Mouse (Mus musculus): ENCODE data around the gene Plbd2. TPM values are rescaled to one million over a fixed set of nuclear protein-coding genes. Genes with fewer than 3 reads are reported as not detected.
"Not testable (repeated sequence)": the region's sequence is repeated elsewhere in the genome, so short reads cannot be mapped to it uniquely, and the experiment has no call there.

Gene Plbd2
- polyA plus RNA-seq, 1 experiment from 2014 or later = 39.0 TPM

DNA sequence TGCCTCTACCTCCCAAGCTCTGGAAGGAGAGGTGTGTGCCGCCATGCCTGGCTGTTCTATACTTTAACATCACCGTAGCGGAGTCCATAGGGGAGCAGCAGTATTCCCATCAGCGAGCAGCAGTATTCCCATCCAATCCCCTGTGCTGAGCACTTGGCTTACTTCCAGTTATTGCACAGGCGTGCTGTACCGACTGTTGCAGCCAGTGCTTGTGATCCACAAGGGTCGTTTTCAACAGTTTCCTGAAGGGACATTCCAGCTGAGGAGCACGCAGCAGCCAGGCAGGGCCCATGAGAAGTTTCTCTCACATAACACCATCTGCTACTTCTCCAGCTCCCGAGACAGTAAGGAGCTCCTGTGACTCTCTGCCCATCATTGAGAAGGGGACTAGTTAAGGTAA is 3.1 kb upstream of the Plbd2 start:
- ATAC-seq (ENCODE audit: low FRiP score, low read depth) = no peak
- Histone ChIP-seq H3K9ac (no peak overlapping the region), H3K4me1 (replicated peaks) (peaks cover 35% of the 10 kb centered on the region), H3K27me3 (no peaks in the 10 kb centered on the region; the same call in 1 of the 2 replicates), H3K27ac (replicated peaks) (no peak overlapping the region), H3K4me3 (no peak overlapping the region), H3K4me2 (no peak overlapping the region), H3K9me3 (no peaks in the 10 kb centered on the region), H3K36me3 (no peaks in the 10 kb centered on the region)
- WGBS = 44% methylated on average over 9 of the region's 9 CpGs

- Histone ChIP-seq H3K27me3 (no peaks in the 10 kb centered on the region), H3K36me3 (no peaks in the 10 kb centered on the region), H3K4me2 (no peak overlapping the region), H3K9me3 (no peaks in the 10 kb centered on the region), H3K4me1 (replicated peaks) (peaks cover 29% of the 10 kb centered on the region), H3K4me3 (no peak overlapping the region), H3K27ac (replicated peaks) (no peak overlapping the region), H3K9ac (no peak overlapping the region)
- 77% methylated on average over 9 of the region's 9 CpGs for WGBS
- no peak for ATAC-seq (ENCODE audit: low FRiP score, low read depth)
Observed at GRCm38 (mm10) chr5:120505781-120506180, 2.4 kb upstream of the Plbd2 start.

GRCm38 (mm10) chr5:120505368-120505767 is 1.9 kb upstream of the Plbd2 start:
- Histone ChIP-seq H3K27me3 (no peaks in the 10 kb centered on the region), H3K4me1 (replicated peaks) (peaks cover 25% of the 10 kb centered on the region), H3K9me3 (no peaks in the 10 kb centered on the region), H3K4me2 (no peak overlapping the region), H3K4me3 (no peak overlapping the region), H3K9ac (no peak overlapping the region), H3K36me3 (no peaks in the 10 kb centered on the region), H3K27ac (replicated peaks) (no peak overlapping the region)
- ATAC-seq (ENCODE audit: low FRiP score, low read depth) = 0 out of 2 replicates have a peak, but pooled peaks have one; percentile 13
- WGBS = 21% methylated on average over 16 of the region's 16 CpGs

DNA sequence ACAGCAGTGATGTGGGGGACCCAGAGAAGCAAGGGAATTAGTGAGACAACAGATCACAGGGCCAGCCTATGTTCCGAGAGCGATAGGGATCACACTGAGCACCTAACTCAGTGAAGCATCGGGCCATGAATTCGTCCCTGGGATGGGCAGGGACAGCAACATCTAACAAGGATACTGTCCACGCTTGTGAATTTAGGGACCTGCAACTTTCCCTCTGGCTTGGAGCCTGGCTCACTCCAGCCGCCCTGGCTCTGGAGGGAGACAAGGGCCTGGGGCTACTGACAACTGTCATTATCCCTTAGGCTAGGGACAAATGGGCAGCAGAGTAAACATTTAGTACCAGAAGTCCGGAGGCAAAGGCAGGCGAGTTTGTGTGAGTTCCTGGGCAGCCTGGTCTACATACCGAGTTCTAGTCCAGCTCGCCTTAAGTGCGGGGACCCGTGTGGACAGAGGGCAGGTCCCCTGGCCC is 716 bp downstream of the Plbd2 start:
- Histone ChIP-seq H3K27ac (replicated peaks) (0 out of 2 replicates have a peak overlapping the region, but pooled peaks have one; percentile 51), H3K4me2 (peak overlapping the region; percentile 95), H3K4me1 (replicated peaks) (peaks cover 23% of the 10 kb centered on the region), H3K9me3 (no peaks in the 10 kb centered on the region), H3K36me3 (no peaks in the 10 kb centered on the region), H3K4me3 (peak overlapping the region; percentile 94), H3K9ac (peak overlapping the region; percentile 94), H3K27me3 (no peaks in the 10 kb centered on the region)
- 10% methylated on average over 12 of the region's 12 CpGs for whole genome bisulfite sequencing
- no peak for ATAC-seq (ENCODE audit: low FRiP score, low read depth)

- H3K27me3 ChIP-seq = no peaks in the 10 kb centered on the region
- H3K27ac ChIP-seq (replicated peaks) = no peak overlapping the region
- no peaks in the 10 kb centered on the region for H3K36me3 ChIP-seq
- peaks cover 23% of the 10 kb centered on the region for H3K4me1 ChIP-seq (replicated peaks)
- 0 out of 2 replicates have a peak overlapping the region, but pooled peaks have one; percentile 94 for H3K9ac ChIP-seq
- 67% methylated on average over 9 of the region's 9 CpGs for WGBS
- peak overlapping the region; percentile 95 for H3K4me2 ChIP-seq
- no peak for ATAC-seq (ENCODE audit: low FRiP score, low read depth)
- H3K4me3 ChIP-seq = peak overlapping the region; percentile 94
- no peaks in the 10 kb centered on the region for H3K9me3 ChIP-seq
Observed at GRCm38 (mm10) chr5:120502147-120502621, 1.2 kb downstream of the Plbd2 start.

- H3K9ac ChIP-seq; H3K4me2 ChIP-seq; H3K9me3 ChIP-seq; H3K27me3 ChIP-seq; H3K4me3 ChIP-seq; H3K27ac ChIP-seq (replicated peaks); ATAC-seq (ENCODE audit: low FRiP score, low read depth); H3K36me3 ChIP-seq: not testable (repeated sequence)
- H3K4me1 ChIP-seq (replicated peaks) = peaks cover 17% of the 10 kb centered on the region
- WGBS = 89% methylated on average over 9 of the region's 9 CpGs
Observed at GRCm38 (mm10) chr5:120500609-120501008, 2.8 kb downstream of the Plbd2 start.

GRCm38 (mm10) chr5:120499202-120499601 is 4.2 kb downstream of the Plbd2 start:
- no peak overlapping the region for H3K9ac ChIP-seq
- H3K4me2 ChIP-seq = no peak overlapping the region
- no peaks in the 10 kb centered on the region for H3K27me3 ChIP-seq
- H3K4me1 ChIP-seq (replicated peaks) = peaks cover 17% of the 10 kb centered on the region
- 84% methylated on average over 4 of the region's 4 CpGs for WGBS
- no peaks in the 10 kb centered on the region for H3K36me3 ChIP-seq
- no peak for ATAC-seq (ENCODE audit: low FRiP score, low read depth)
- H3K9me3 ChIP-seq = no peaks in the 10 kb centered on the region
- H3K27ac ChIP-seq (replicated peaks) = no peak overlapping the region
- H3K4me3 ChIP-seq = no peak overlapping the region

GRCm38 (mm10) chr5:120497071-120497470 is 6.4 kb downstream of the Plbd2 start:
- H3K36me3 ChIP-seq = no peaks in the 10 kb centered on the region
- H3K27me3 ChIP-seq = no peaks in the 10 kb centered on the region

GRCm38 (mm10) chr5:120495703-120496226 is 7.7 kb downstream of the Plbd2 start:
- H3K9ac ChIP-seq = no peak overlapping the region
- ATAC-seq (ENCODE audit: low FRiP score, low read depth) = no peak
- H3K4me1 ChIP-seq (replicated peaks) = peaks cover 3% of the 10 kb centered on the region; the same call in 1 of the 2 replicates
- no peak overlapping the region for H3K4me3 ChIP-seq
- 87% methylated on average over 13 of the region's 13 CpGs for WGBS
- no peaks in the 10 kb centered on the region for H3K36me3 ChIP-seq
- H3K9me3 ChIP-seq = no peaks in the 10 kb centered on the region
- no peak overlapping the region for H3K27ac ChIP-seq (replicated peaks)
- H3K4me2 ChIP-seq = no peak overlapping the region
- H3K27me3 ChIP-seq = no peaks in the 10 kb centered on the region

More at GRCm38 (mm10) chr5:120497071-120497470, 6.4 kb downstream of the Plbd2 start:
- Histone ChIP-seq H3K27ac (replicated peaks) (no peak overlapping the region), H3K4me1 (replicated peaks) (peaks cover 7% of the 10 kb centered on the region), H3K4me3 (no peak overlapping the region), H3K9me3 (no peaks in the 10 kb centered on the region), H3K4me2 (no peak overlapping the region), H3K9ac (no peak overlapping the region)
- ATAC-seq (ENCODE audit: low FRiP score, low read depth) = no peak
- 97% methylated on average over 3 of the region's 3 CpGs for WGBS

GRCm38 (mm10) chr5:120495064-120495702 is 8.2 kb downstream of the Plbd2 start:
- no peak overlapping the region for H3K4me3 ChIP-seq
- no peaks in the 10 kb centered on the region for H3K9me3 ChIP-seq
- H3K27me3 ChIP-seq = no peaks in the 10 kb centered on the region
- 79% methylated on average over 10 of the region's 10 CpGs for WGBS
- H3K36me3 ChIP-seq = no peaks in the 10 kb centered on the region
- H3K4me2 ChIP-seq = no peak overlapping the region
- peaks cover 3% of the 10 kb centered on the region; the same call in 1 of the 2 replicates for H3K4me1 ChIP-seq (replicated peaks)
- H3K9ac ChIP-seq = no peak overlapping the region
- ATAC-seq (ENCODE audit: low FRiP score, low read depth) = no peak
- no peak overlapping the region for H3K27ac ChIP-seq (replicated peaks)

DNA sequence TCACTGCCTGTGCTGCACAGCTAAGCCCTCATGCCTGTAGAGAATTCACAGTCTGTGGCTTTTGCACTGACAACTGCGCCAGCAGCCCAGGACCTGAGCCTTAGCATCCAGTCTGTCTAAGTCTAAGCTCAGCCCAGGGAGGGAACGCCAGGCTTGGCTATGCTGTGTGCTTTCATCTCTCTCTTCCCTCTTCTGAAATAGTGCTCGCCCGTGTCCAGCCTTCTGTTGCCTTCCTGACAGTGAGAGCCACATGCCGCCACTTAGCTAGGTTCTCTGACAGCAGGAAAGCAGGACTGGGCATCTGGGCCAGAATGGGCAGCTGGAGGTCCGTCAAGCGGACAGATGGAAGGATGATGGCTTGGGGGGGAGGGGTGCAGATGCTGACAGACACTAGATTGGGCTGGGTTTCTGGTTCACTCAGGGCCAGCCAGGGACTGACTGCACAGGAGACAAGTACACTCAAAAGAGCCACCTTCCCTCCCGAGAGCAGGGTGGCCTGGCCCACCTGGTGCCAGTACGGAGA is 9.5 kb downstream of the Plbd2 start:
- peaks cover 3% of the 10 kb centered on the region; the same call in 1 of the 2 replicates for H3K4me1 ChIP-seq (replicated peaks)
- no peaks in the 10 kb centered on the region for H3K9me3 ChIP-seq
- no peak overlapping the region for H3K4me2 ChIP-seq
- H3K9ac ChIP-seq = no peak overlapping the region
- 65% methylated on average over 9 of the region's 9 CpGs for WGBS
- 0 out of 2 replicates have a peak, but pooled peaks have one; percentile 16 for ATAC-seq (ENCODE audit: low FRiP score, low read depth)
- no peak overlapping the region for H3K4me3 ChIP-seq
- H3K36me3 ChIP-seq = no peaks in the 10 kb centered on the region
- H3K27ac ChIP-seq (replicated peaks) = no peak overlapping the region
- H3K27me3 ChIP-seq = no peaks in the 10 kb centered on the region

GRCm38 (mm10) chr5:120493440-120493839 is 10.0 kb downstream of the Plbd2 start:
- no peaks in the 10 kb centered on the region for H3K9me3 ChIP-seq
- ATAC-seq (ENCODE audit: low FRiP score, low read depth) = no peak
- H3K27ac ChIP-seq (replicated peaks) = no peak overlapping the region
- H3K36me3 ChIP-seq = no peaks in the 10 kb centered on the region
- H3K4me1 ChIP-seq (replicated peaks) = peaks cover 3% of the 10 kb centered on the region; the same call in 1 of the 2 replicates
- no peaks in the 10 kb centered on the region for H3K27me3 ChIP-seq
- no peak overlapping the region for H3K4me3 ChIP-seq
- H3K4me2 ChIP-seq = no peak overlapping the region
- 81% methylated on average over 6 of the region's 6 CpGs for WGBS
- no peak overlapping the region for H3K9ac ChIP-seq

Data from hindbrain, embryonic 15.5 days (tissue).